Mouse (Mus musculus): ENCODE measurements at regions not wholly inside any gene's neighbourhood (a gene's known extent, or its start where the extent isn't known, plus 50 kb on each side); places are given as distances from the start of the nearest gene placed in this dataset.

GRCm38 (mm10) chr1:30144997-30145396 is 728.7 kb downstream of the Phf3 start:
- TF ChIP-seq EP300 (optimal IDR thresholded peaks at IDR 0.05) (no peak), CTCF (IDR thresholded peaks at IDR 0.05; ENCODE audit: low read depth) (peak; percentile 70)
